Mouse (Mus musculus) adrenal gland, postnatal 25 days (tissue): Measurements from ENCODE around the gene Col23a1. TPM values are rescaled to one million over a fixed set of nuclear protein-coding genes. Genes with fewer than 3 reads are reported as not detected.
"Not testable (repeated sequence)": the region's sequence is repeated elsewhere in the genome, so short reads cannot be mapped to it uniquely, and the experiment has no call there.

Source experiments
- DNase-seq: peaks from one replicate; pipeline ENCODE4 v3.0.0; 2021; ENCODE audit warnings: mixed read lengths
- total RNA-seq: library from RNA; stranded (reverse); gene quantifications from 2 replicates; pipeline ENCODE4 v1.2.3, GENCODE M21; 2021

Gene Col23a1
- total RNA-seq, 1 experiment from 2014 or later = 9.9 TPM

GRCm38 (mm10) chr11:51591915-51592314 lies 302.2 kb downstream of the Col23a1 start:
- DNase-seq = no peak

- DNase-seq = no peak
Measured at GRCm38 (mm10) chr11:51593368-51593767, 303.6 kb downstream of the Col23a1 start.

- no peak for DNase-seq
Measured at GRCm38 (mm10) chr11:51593849-51594248, 304.1 kb downstream of the Col23a1 start.

GRCm38 (mm10) chr11:51594715-51595350 lies 305.1 kb downstream of the Col23a1 start:
- DNase-seq = no peak

- no peak for DNase-seq
Measured at GRCm38 (mm10) chr11:51595459-51596083, 305.9 kb downstream of the Col23a1 start.

- DNase-seq = no peak
Measured at GRCm38 (mm10) chr11:51597553-51597952, 307.8 kb downstream of the Col23a1 start.

GRCm38 (mm10) chr11:51602253-51602652 lies 312.5 kb downstream of the Col23a1 start:
- DNase-seq = no peak

- DNase-seq = peak; percentile 92
Measured at GRCm38 (mm10) chr11:51605602-51606446, 316.1 kb downstream of the Col23a1 start.

GRCm38 (mm10) chr11:51606447-51607095 lies 316.9 kb downstream of the Col23a1 start, which contains the start of gene Hnrnpab:
TSS of gene Hnrnpab (minus strand) at chr11:51606847.
- DNase-seq = peak; percentile 93

- no peak for DNase-seq
Measured at GRCm38 (mm10) chr11:51607096-51607738, 317.5 kb downstream of the Col23a1 start.

GRCm38 (mm10) chr11:51609266-51609909 lies 319.7 kb downstream of the Col23a1 start:
- no peak for DNase-seq

- DNase-seq = not testable (repeated sequence)
Measured at GRCm38 (mm10) chr11:51609940-51610339, 320.2 kb downstream of the Col23a1 start.

GRCm38 (mm10) chr11:51614256-51614655 lies 324.5 kb downstream of the Col23a1 start:
- DNase-seq = no peak

GRCm38 (mm10) chr11:51615129-51615528 lies 325.4 kb downstream of the Col23a1 start:
- no peak for DNase-seq

- peak; percentile 76 for DNase-seq
Measured at GRCm38 (mm10) chr11:51615601-51616000, 325.9 kb downstream of the Col23a1 start.

- not testable (repeated sequence) for DNase-seq
Measured at GRCm38 (mm10) chr11:51616113-51616512, 326.4 kb downstream of the Col23a1 start.

- peak; percentile 50 for DNase-seq
Measured at GRCm38 (mm10) chr11:51617693-51618092, 328.0 kb downstream of the Col23a1 start.

GRCm38 (mm10) chr11:51618894-51619408 lies 329.2 kb downstream of the Col23a1 start:
- no peak for DNase-seq

- peak; percentile 93 for DNase-seq
Measured at GRCm38 (mm10) chr11:51619409-51620060, 329.8 kb downstream of the Col23a1 start, which contains the start of gene Nhp2. TSS of gene Nhp2 (plus strand) at chr11:51619735.

GRCm38 (mm10) chr11:51620084-51620483 lies 330.4 kb downstream of the Col23a1 start:
- DNase-seq = no peak
